Mouse (Mus musculus) frontal cortex, postnatal 10 days (tissue): ENCODE results near the gene Klhl15.
A peak's percentile ranks its signal among the peaks of the same experiment; 100 is the strongest.
"Not testable (repeated sequence)": the region's sequence is repeated elsewhere in the genome, so short reads cannot be mapped to it uniquely, and the experiment has no call there.

Source experiments
- DNase-seq, 2 experiments: peaks; one replicate each; pipeline ENCODE4 v3.0.0; 2022; ENCODE audit warnings: low spot score in 2 of 2, mixed read lengths in 1 of 2

Gene Klhl15

GRCm38 (mm10) chrX:94234532-94235189 lies at the start of gene Klhl15:
Gene Klhl15, plus strand, starts transcription at chrX:94234599.
- peak; percentile 67 to 83 for DNase-seq

GRCm38 (mm10) chrX:94185156-94185555 lies 49.2 kb upstream of the Klhl15 start:
- no peak for DNase-seq

- DNase-seq = not testable (repeated sequence)
Observed at GRCm38 (mm10) chrX:94193901-94194300, 40.5 kb upstream of the Klhl15 start.

- peak in 1 of 2 experiments; percentile 26 for DNase-seq
Observed at GRCm38 (mm10) chrX:94197789-94198188, 36.6 kb upstream of the Klhl15 start.

- no peak for DNase-seq
Observed at GRCm38 (mm10) chrX:94212264-94212596, 22.2 kb upstream of the Klhl15 start.

GRCm38 (mm10) chrX:94212597-94213321 lies 21.6 kb upstream of the Klhl15 start, which contains the start of gene Eif2s3x:
Gene Eif2s3x, minus strand, starts transcription at chrX:94212862.
- DNase-seq = peak; percentile 56 to 89

GRCm38 (mm10) chrX:94213384-94213783 lies 21.0 kb upstream of the Klhl15 start:
- no peak for DNase-seq

- no peak for DNase-seq
Observed at GRCm38 (mm10) chrX:94233432-94233831, 967 bp upstream of the Klhl15 start.

GRCm38 (mm10) chrX:94233936-94234531 lies 365 bp upstream of the Klhl15 start:
- DNase-seq = peak in 1 of 2 experiments; percentile 5

- DNase-seq = peak in 1 of 2 experiments; percentile 5
Observed at GRCm38 (mm10) chrX:94235190-94235555, 774 bp downstream of the Klhl15 start.

GRCm38 (mm10) chrX:94235601-94236000 lies 1.2 kb downstream of the Klhl15 start:
- peak in 1 of 2 experiments; percentile 4 for DNase-seq

- no peak for DNase-seq
Observed at GRCm38 (mm10) chrX:94288923-94289322, 54.5 kb downstream of the Klhl15 start.

- no peak for DNase-seq
Observed at GRCm38 (mm10) chrX:94302928-94303327, 68.5 kb downstream of the Klhl15 start.

GRCm38 (mm10) chrX:94321036-94321902 lies 86.9 kb downstream of the Klhl15 start:
- DNase-seq = no peak
